Mouse (Mus musculus) midbrain, embryonic 12.5 days (tissue): ENCODE measurements around the gene Hist2h2be. TPM values are rescaled to one million over a fixed set of nuclear protein-coding genes. Genes with fewer than 3 reads are reported as not detected.
"Not testable (repeated sequence)": the region's sequence is repeated elsewhere in the genome, so short reads cannot be mapped to it uniquely, and the experiment has no call there.

Source experiments
- ATAC-seq: fragments of 200-750 bp; cut with Nextera tagmentation; 2 replicates; pipeline ENCODE4 v1.8.0; 2017; ENCODE audit warnings: low read depth, moderate TSS enrichment, moderate library complexity; ENCODE audit not compliant: low FRiP score
- H3K27ac ChIP-seq: fragments of 300-500 bp; sonication (generic); replicated peaks from 2 replicates; pipeline ENCODE4 v1.5.1; 2016; ENCODE audit warnings: mild to moderate bottlenecking
- H3K27me3 ChIP-seq: fragments of 300-500 bp; sonication (generic); 2 replicates; pipeline ENCODE4 v1.6.1; 2016; ENCODE audit warnings: mild to moderate bottlenecking
- H3K36me3 ChIP-seq: fragments of 300-500 bp; sonication (generic); 2 replicates; pipeline ENCODE4 v1.6.1; 2016
- H3K4me1 ChIP-seq: fragments of 300-500 bp; sonication (generic); 2 replicates; pipeline ENCODE4 v1.6.1; 2016
- H3K4me2 ChIP-seq: fragments of 300-500 bp; sonication (generic); replicated peaks from 2 replicates; pipeline ENCODE4 v1.6.1; 2016; ENCODE audit warnings: mild to moderate bottlenecking, moderate library complexity
- H3K4me3 ChIP-seq: fragments of 300-500 bp; sonication (generic); 2 replicates; pipeline ENCODE4 v1.5.1; 2016; ENCODE audit warnings: mild to moderate bottlenecking
- H3K9ac ChIP-seq: fragments of 300-500 bp; sonication (generic); replicated peaks from 2 replicates; pipeline ENCODE4 v1.6.1; 2016; ENCODE audit warnings: mild to moderate bottlenecking, moderate library complexity
- H3K9me3 ChIP-seq: fragments of 300-500 bp; sonication (generic); 2 replicates; pipeline ENCODE4 v1.6.1; 2016; ENCODE audit warnings: mild to moderate bottlenecking
- WGBS: fragments of 180-500 bp; shearing (Covaris S2); methylation state at CpG from one replicate; pipeline ENCODE4 v1.1.7; 2016; 5-methylcytosine and 5-hydroxymethylcytosine counted together
- polyA plus RNA-seq: library from polyadenylated mRNA; unstranded; fragments of >200 nt; fragmentation: Nextera tagmentation; extraction: Ambion mirVana; gene quantifications from 2 replicates; pipeline ENCODE4 v1.2.1, GENCODE M21; 2016

The Hist2h2be gene
- 10.9 and 11.4 TPM in 2 replicates for polyA plus RNA-seq

GRCm38 (mm10) chr3:96220765-96221639 lies at the start of gene Hist2h2be, which contains the start of gene Hist2h2ac:
Gene Hist2h2be (plus strand): TSS chr3:96221119.
Gene Hist2h2ac (minus strand): TSS chr3:96220880.
- H3K27ac ChIP-seq, result peak within 1 kb of the TSS; percentile 98
- peak within 1 kb of the TSS; percentile 79 for H3K4me2 ChIP-seq
- WGBS, result under 1% methylated on average over 43 of the region's 43 CpGs
- peak within 1 kb of the TSS; percentile 84 for H3K9ac ChIP-seq
- H3K36me3 ChIP-seq, result no peaks in the 10 kb centered on the region
- no peaks in the 10 kb centered on the region for H3K27me3 ChIP-seq
- peaks cover 42% of the 10 kb centered on the region for H3K4me1 ChIP-seq
- peak within 1 kb of the TSS; percentile 61 for H3K4me3 ChIP-seq
- peak; percentile 82 for ATAC-seq
- H3K9me3 ChIP-seq, result no peaks in the 10 kb centered on the region

GRCm38 (mm10) chr3:96171583-96172196 lies 49.2 kb upstream of the Hist2h2be start:
- Histone ChIP-seq H3K4me1 (peaks cover 31% of the 10 kb centered on the region), H3K27me3 (no peaks in the 10 kb centered on the region), H3K9me3 (no peaks in the 10 kb centered on the region), H3K4me3 (peak overlapping the region; percentile 92), H3K27ac (peak overlapping the region; percentile 98), H3K4me2 (peak overlapping the region; percentile 97), H3K9ac (peak overlapping the region; percentile 93), H3K36me3 (peaks cover 28% of the 10 kb centered on the region)
- WGBS, result 27% methylated on average over 18 of the region's 18 CpGs
- ATAC-seq, result no peak

- peak within 1 kb of the TSS; percentile 97 for H3K4me2 ChIP-seq
- peaks cover 31% of the 10 kb centered on the region for H3K4me1 ChIP-seq
- H3K9me3 ChIP-seq, result no peaks in the 10 kb centered on the region
- WGBS, result 1% methylated on average over 58 of the region's 58 CpGs
- peak; percentile 91 for ATAC-seq
- H3K27ac ChIP-seq, result peak within 1 kb of the TSS; percentile 98
- peak within 1 kb of the TSS; percentile 93 for H3K9ac ChIP-seq
- H3K27me3 ChIP-seq, result no peaks in the 10 kb centered on the region
- H3K4me3 ChIP-seq, result peak within 1 kb of the TSS; percentile 92
- peaks cover 33% of the 10 kb centered on the region for H3K36me3 ChIP-seq
Measured at GRCm38 (mm10) chr3:96172197-96173178, 48.4 kb upstream of the Hist2h2be start, which contains the start of gene Sf3b4. Gene Sf3b4 (plus strand): TSS chr3:96172332.

GRCm38 (mm10) chr3:96173185-96173584 lies 47.7 kb upstream of the Hist2h2be start:
- WGBS, result 40% methylated on average over 7 of the region's 7 CpGs
- H3K36me3 ChIP-seq, result peaks cover 40% of the 10 kb centered on the region

GRCm38 (mm10) chr3:96174042-96174441 lies 46.9 kb upstream of the Hist2h2be start:
- Histone ChIP-seq H3K36me3 (peaks cover 46% of the 10 kb centered on the region), H3K4me1 (peaks cover 31% of the 10 kb centered on the region)
- not testable (repeated sequence) for H3K27ac ChIP-seq, H3K4me3 ChIP-seq, H3K27me3 ChIP-seq, H3K9ac ChIP-seq, ATAC-seq, H3K9me3 ChIP-seq, H3K4me2 ChIP-seq
- WGBS, result 95% methylated on average over 4 of the region's 4 CpGs

More at GRCm38 (mm10) chr3:96173185-96173584, 47.7 kb upstream of the Hist2h2be start:
- H3K27ac ChIP-seq, result 0 out of 2 replicates have a peak overlapping the region, but pooled peaks have one; percentile 98
- ATAC-seq, result no peak
- H3K4me1 ChIP-seq, result peaks cover 31% of the 10 kb centered on the region
- peak overlapping the region; percentile 93 for H3K9ac ChIP-seq
- H3K4me2 ChIP-seq, result peak overlapping the region; percentile 97
- H3K4me3 ChIP-seq, result peak overlapping the region; percentile 92
- no peaks in the 10 kb centered on the region for H3K9me3 ChIP-seq
- no peaks in the 10 kb centered on the region for H3K27me3 ChIP-seq

- Histone ChIP-seq H3K27ac (no peak overlapping the region), H3K4me2 (no peak overlapping the region), H3K36me3 (peaks cover 46% of the 10 kb centered on the region), H3K9ac (no peak overlapping the region), H3K9me3 (no peaks in the 10 kb centered on the region), H3K27me3 (no peaks in the 10 kb centered on the region), H3K4me3 (no peak overlapping the region), H3K4me1 (peaks cover 31% of the 10 kb centered on the region)
- WGBS, result 95% methylated on average over 6 of the region's 6 CpGs
- no peak for ATAC-seq
Measured at GRCm38 (mm10) chr3:96175251-96175650, 45.7 kb upstream of the Hist2h2be start.

GRCm38 (mm10) chr3:96178427-96178826 lies 42.5 kb upstream of the Hist2h2be start:
- 95% methylated on average over 4 of the region's 4 CpGs for WGBS

GRCm38 (mm10) chr3:96178902-96179301 lies 42.0 kb upstream of the Hist2h2be start:
- H3K27ac ChIP-seq, result 0 out of 2 replicates have a peak overlapping the region, but pooled peaks have one; percentile 25
- no peaks in the 10 kb centered on the region for H3K9me3 ChIP-seq
- H3K4me2 ChIP-seq, result no peak overlapping the region
- H3K36me3 ChIP-seq, result peaks cover 45% of the 10 kb centered on the region
- H3K9ac ChIP-seq, result no peak overlapping the region
- H3K4me1 ChIP-seq, result peaks cover 36% of the 10 kb centered on the region
- ATAC-seq, result no peak
- peaks cover 8% of the 10 kb centered on the region; the same call in 1 of the 2 replicates for H3K27me3 ChIP-seq
- 88% methylated on average over 2 of the region's 2 CpGs for WGBS
- no peak overlapping the region for H3K4me3 ChIP-seq

More at GRCm38 (mm10) chr3:96178427-96178826, 42.5 kb upstream of the Hist2h2be start:
- no peak overlapping the region for H3K9ac ChIP-seq
- H3K4me1 ChIP-seq, result peaks cover 39% of the 10 kb centered on the region
- H3K9me3 ChIP-seq, result no peaks in the 10 kb centered on the region
- H3K27ac ChIP-seq, result no peak overlapping the region
- H3K27me3 ChIP-seq, result peaks cover 8% of the 10 kb centered on the region; the same call in 1 of the 2 replicates
- ATAC-seq, result no peak
- H3K4me2 ChIP-seq, result no peak overlapping the region
- no peak overlapping the region for H3K4me3 ChIP-seq
- H3K36me3 ChIP-seq, result peaks cover 46% of the 10 kb centered on the region

- H3K9me3 ChIP-seq, result no peaks in the 10 kb centered on the region
- H3K27ac ChIP-seq, result no peak overlapping the region
- no peak overlapping the region for H3K4me2 ChIP-seq
- H3K9ac ChIP-seq, result no peak overlapping the region
- H3K4me3 ChIP-seq, result no peak overlapping the region
- 68% methylated on average over 4 of the region's 4 CpGs for WGBS
- H3K4me1 ChIP-seq, result peaks cover 30% of the 10 kb centered on the region
- H3K27me3 ChIP-seq, result peaks cover 8% of the 10 kb centered on the region; the same call in 1 of the 2 replicates
- no peak for ATAC-seq
- peaks cover 38% of the 10 kb centered on the region for H3K36me3 ChIP-seq
Measured at GRCm38 (mm10) chr3:96179531-96179930, 41.4 kb upstream of the Hist2h2be start.

- peak within 1 kb of the TSS; percentile 66 for H3K4me2 ChIP-seq
- peak within 1 kb of the TSS; percentile 58 for H3K4me3 ChIP-seq
- peaks cover 8% of the 10 kb centered on the region; the same call in 1 of the 2 replicates for H3K27me3 ChIP-seq
- ATAC-seq, result peak; percentile 72
- peak within 1 kb of the TSS; percentile 60 for H3K9ac ChIP-seq
- peaks cover 27% of the 10 kb centered on the region for H3K36me3 ChIP-seq
- peak within 1 kb of the TSS; percentile 73 for H3K27ac ChIP-seq
- no peaks in the 10 kb centered on the region for H3K9me3 ChIP-seq
- peaks cover 30% of the 10 kb centered on the region for H3K4me1 ChIP-seq
- WGBS, result under 1% methylated on average over 15 of the region's 23 CpGs
Measured at GRCm38 (mm10) chr3:96180727-96181477, 40.0 kb upstream of the Hist2h2be start, which contains the start of gene Sv2a. Gene Sv2a (plus strand): TSS chr3:96181151.
